Mouse (Mus musculus) neural tube, embryonic 14.5 days (tissue): ENCODE results near the gene Mxd1. TPM values are rescaled to one million over a fixed set of nuclear protein-coding genes. Genes with fewer than 3 reads are reported as not detected.
A peak's percentile ranks its signal among the peaks of the same experiment; 100 is the strongest.

ENCODE experiments used
- ATAC-seq: fragments of 200-750 bp; cut with Nextera tagmentation; 2 replicates; pipeline ENCODE4 v1.8.0; 2017; ENCODE audit warnings: low read depth, mild to moderate bottlenecking, moderate TSS enrichment, moderate library complexity
- H3K27ac ChIP-seq: fragments of 300-500 bp; sonication (generic); 2 replicates; pipeline ENCODE4 v1.5.1; 2014; ENCODE audit warnings: low read depth, mild to moderate bottlenecking, control low read depth, low read length, moderate library complexity, mixed read lengths
- H3K27me3 ChIP-seq: fragments of 300-500 bp; sonication (generic); 2 replicates; pipeline ENCODE4 v1.6.1; 2014; ENCODE audit warnings: low read length; ENCODE audit not compliant: control insufficient read depth, insufficient read depth
- H3K36me3 ChIP-seq: fragments of 300-500 bp; sonication (generic); 2 replicates; pipeline ENCODE4 v1.6.1; 2014; ENCODE audit warnings: low read length, mixed read lengths; ENCODE audit not compliant: control insufficient read depth, insufficient read depth
- H3K4me1 ChIP-seq: fragments of 300-500 bp; sonication (generic); 2 replicates; pipeline ENCODE4 v1.6.1; 2014; ENCODE audit warnings: low read length; ENCODE audit not compliant: control insufficient read depth, insufficient read depth
- H3K4me2 ChIP-seq: fragments of 300-500 bp; sonication (generic); 2 replicates; pipeline ENCODE4 v1.6.1; 2014; ENCODE audit warnings: mild to moderate bottlenecking, low read depth, low read length, control low read depth
- H3K4me3 ChIP-seq: fragments of 300-500 bp; sonication (generic); 2 replicates; pipeline ENCODE4 v1.5.1; 2014; ENCODE audit warnings: low read depth, low read length, control low read depth, mixed read lengths
- H3K9ac ChIP-seq: fragments of 300-500 bp; sonication (generic); replicated peaks from 2 replicates; pipeline ENCODE4 v1.6.1; 2014; ENCODE audit warnings: low read depth, mild to moderate bottlenecking, control low read depth, low read length, mixed read lengths
- H3K9me3 ChIP-seq: fragments of 300-500 bp; sonication (generic); 2 replicates; pipeline ENCODE4 v1.6.1; 2016; ENCODE audit warnings: low read length; ENCODE audit not compliant: control insufficient read depth
- WGBS: fragments of 180-500 bp; shearing (Covaris S2); extraction: QIAGEN DNeasy Blood & Tissue Kit; methylation state at CpG from one replicate; pipeline ENCODE4 v1.1.7; 2014; 5-methylcytosine and 5-hydroxymethylcytosine counted together
- polyA plus RNA-seq: library from polyadenylated mRNA; unstranded; fragments of >200 nt; fragmentation: Nextera tagmentation; extraction: Ambion mirVana; gene quantifications from 2 replicates; pipeline ENCODE4 v1.2.1, GENCODE M21; 2014

Gene Mxd1
- polyA plus RNA-seq, 1 experiment from 2014 or later: 15.4 TPM

DNA sequence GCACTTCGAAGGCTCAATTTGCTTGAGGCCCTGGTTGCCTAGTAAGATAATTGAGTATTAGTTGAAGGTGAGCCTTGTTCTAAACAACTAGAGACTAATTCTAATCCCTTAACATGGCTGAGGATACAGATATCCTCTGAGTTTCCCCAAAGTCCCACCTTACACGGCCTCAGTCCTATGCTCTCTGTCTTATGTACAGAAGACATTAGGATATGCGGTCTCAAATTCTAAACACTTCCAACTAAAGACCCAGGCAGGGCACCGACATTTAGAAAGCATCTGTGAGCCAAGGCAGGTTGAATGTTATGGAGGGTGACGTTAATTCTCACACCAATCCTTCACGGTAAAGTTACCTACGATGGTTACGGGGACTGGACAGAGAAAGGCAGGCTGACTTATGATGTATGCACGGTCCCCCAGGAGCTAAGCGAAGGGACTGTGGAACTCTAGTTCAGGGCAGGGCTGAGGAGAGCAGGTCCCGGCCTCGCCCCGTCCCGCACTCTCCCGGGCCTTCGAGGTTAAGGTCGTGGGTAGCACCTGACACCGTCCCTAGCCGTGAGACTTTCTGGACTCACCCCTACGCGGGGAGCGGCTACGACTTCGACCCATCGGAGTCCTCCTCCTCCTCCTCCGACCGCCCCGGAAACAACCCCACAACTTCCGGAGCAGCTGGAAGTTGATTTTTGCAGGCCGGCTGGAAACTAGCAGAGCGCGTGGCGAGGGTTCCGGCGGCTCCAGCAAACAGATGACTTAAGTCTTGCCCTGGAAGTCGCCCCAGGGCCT, 15.1 kb upstream of the Mxd1 start, which contains the start of gene Snrnp27:
Snrnp27 (minus strand) TSS at position 651 of the 783 bp plus-strand sequence.
- WGBS: 3% methylated on average over 36 of the region's 36 CpGs
- 0 out of 2 replicates have a peak within 1 kb of the TSS, but pooled peaks have one; percentile 16 for H3K27ac ChIP-seq

GRCm38 (mm10) chr6:86681289-86681688, 12.3 kb upstream of the Mxd1 start:
- no peaks in the 10 kb centered on the region for H3K27me3 ChIP-seq
- 91% methylated on average over 3 of the region's 3 CpGs for WGBS
- H3K9me3 ChIP-seq: no peaks in the 10 kb centered on the region
- peaks cover 5% of the 10 kb centered on the region for H3K4me1 ChIP-seq
- H3K36me3 ChIP-seq: peaks cover 45% of the 10 kb centered on the region
- H3K27ac ChIP-seq: no peak overlapping the region
- no peak overlapping the region for H3K4me3 ChIP-seq
- ATAC-seq: no peak
- no peak overlapping the region for H3K9ac ChIP-seq
- H3K4me2 ChIP-seq: no peak overlapping the region

More for the DNA sequence above, 15.1 kb upstream of the Mxd1 start, which contains the start of gene Snrnp27:
- peak within 1 kb of the TSS; percentile 83 for H3K4me3 ChIP-seq
- no peaks in the 10 kb centered on the region for H3K27me3 ChIP-seq
- peaks cover 32% of the 10 kb centered on the region for H3K36me3 ChIP-seq
- peak within 1 kb of the TSS; percentile 83 for H3K4me2 ChIP-seq
- H3K9ac ChIP-seq: peak within 1 kb of the TSS; percentile 84
- ATAC-seq: peak; percentile 83
- peaks cover 5% of the 10 kb centered on the region for H3K4me1 ChIP-seq
- H3K9me3 ChIP-seq: no peaks in the 10 kb centered on the region

- Histone ChIP-seq H3K36me3 (peaks cover 61% of the 10 kb centered on the region), H3K27me3 (no peaks in the 10 kb centered on the region), H3K4me1 (peaks cover under 1% of the 10 kb centered on the region; the same call in 1 of the 2 replicates), H3K9ac (no peak overlapping the region), H3K4me3 (no peak overlapping the region), H3K27ac (no peak overlapping the region), H3K9me3 (no peaks in the 10 kb centered on the region), H3K4me2 (no peak overlapping the region)
- 38% methylated on average over 6 of the region's 6 CpGs for WGBS
- ATAC-seq: no peak
Observed at GRCm38 (mm10) chr6:86678341-86678740, 9.4 kb upstream of the Mxd1 start.

DNA sequence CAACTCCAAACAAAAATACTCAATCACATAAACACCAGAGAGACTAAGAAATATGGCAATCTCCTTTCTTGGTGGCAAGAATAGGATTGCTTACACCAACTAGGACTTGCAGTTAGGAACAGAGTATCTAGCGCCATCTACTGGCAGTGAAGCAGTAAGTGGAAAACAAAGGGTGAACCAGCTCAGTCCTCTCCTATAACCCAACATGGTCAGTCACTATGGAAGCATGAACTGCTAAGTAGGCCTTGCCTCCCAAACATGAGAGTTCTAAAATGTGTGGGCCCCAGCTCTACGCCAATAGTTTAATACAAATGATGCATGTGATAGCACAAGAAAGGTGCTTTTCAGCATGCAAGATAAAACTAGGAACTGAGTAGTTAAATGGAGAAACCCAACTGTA, 1.9 kb upstream of the Mxd1 start:
- Histone ChIP-seq H3K9ac (no peak overlapping the region), H3K27ac (no peak overlapping the region), H3K9me3 (no peaks in the 10 kb centered on the region), H3K4me2 (no peak overlapping the region), H3K4me3 (no peak overlapping the region), H3K27me3 (no peaks in the 10 kb centered on the region), H3K36me3 (peaks cover 18% of the 10 kb centered on the region), H3K4me1 (peaks cover 18% of the 10 kb centered on the region)
- ATAC-seq: no peak
- WGBS: 17% methylated on average over 2 of the region's 2 CpGs

DNA sequence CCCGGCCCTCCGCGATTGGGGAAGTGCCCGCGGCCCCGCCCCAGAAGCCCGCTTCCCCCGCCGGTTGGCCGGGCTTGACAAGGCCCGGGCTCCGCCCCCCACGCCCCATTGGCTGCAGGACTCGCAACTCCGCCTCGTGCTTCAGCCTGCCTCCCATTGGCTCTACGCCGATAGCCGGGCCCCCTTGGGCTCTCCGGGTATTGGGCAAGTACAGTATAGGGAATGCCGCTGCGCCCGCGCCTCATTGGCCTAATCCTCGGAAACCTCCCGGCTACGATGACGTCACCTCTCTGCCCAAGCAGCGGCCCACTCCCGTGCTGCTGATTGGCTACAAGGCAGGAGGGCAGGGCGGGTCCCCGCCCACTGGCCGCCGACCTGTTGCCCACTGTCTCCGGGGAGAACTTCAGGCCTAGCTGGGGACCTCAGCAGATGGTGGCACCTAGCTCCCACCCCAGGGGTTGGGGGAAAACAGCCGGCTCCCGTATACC, 323 bp upstream of the Mxd1 start:
- Histone ChIP-seq H3K9me3 (no peaks in the 10 kb centered on the region), H3K4me1 (peaks cover 18% of the 10 kb centered on the region), H3K9ac (peak overlapping the region; percentile 81), H3K27me3 (no peaks in the 10 kb centered on the region), H3K4me3 (peak overlapping the region; percentile 84), H3K27ac (peak overlapping the region; percentile 76), H3K36me3 (peaks cover 8% of the 10 kb centered on the region), H3K4me2 (peak overlapping the region; percentile 83)
- WGBS: 2% methylated on average over 37 of the region's 37 CpGs
- peak; percentile 100 for ATAC-seq

- peaks cover 18% of the 10 kb centered on the region for H3K4me1 ChIP-seq
- no peak for ATAC-seq
- H3K27me3 ChIP-seq: no peaks in the 10 kb centered on the region
- H3K9me3 ChIP-seq: no peaks in the 10 kb centered on the region
- H3K4me2 ChIP-seq: peak overlapping the region; percentile 89; the same call in 1 of the 2 replicates
- H3K9ac ChIP-seq: 0 out of 2 replicates have a peak overlapping the region, but pooled peaks have one; percentile 11
- H3K4me3 ChIP-seq: no peak overlapping the region
- H3K36me3 ChIP-seq: peaks cover 20% of the 10 kb centered on the region; the same call in 1 of the 2 replicates
- 95% methylated on average over 10 of the region's 10 CpGs for WGBS
- H3K27ac ChIP-seq: no peak overlapping the region
Observed at GRCm38 (mm10) chr6:86667061-86667460, 1.9 kb downstream of the Mxd1 start.

- no peaks in the 10 kb centered on the region for H3K9me3 ChIP-seq
- WGBS: 87% methylated on average over 17 of the region's 17 CpGs
- no peaks in the 10 kb centered on the region for H3K27me3 ChIP-seq
- ATAC-seq: no peak
- H3K36me3 ChIP-seq: peaks cover 33% of the 10 kb centered on the region
- H3K4me3 ChIP-seq: no peak overlapping the region
- H3K4me1 ChIP-seq: peaks cover 18% of the 10 kb centered on the region
- H3K9ac ChIP-seq: no peak overlapping the region
- H3K4me2 ChIP-seq: no peak overlapping the region
- no peak overlapping the region for H3K27ac ChIP-seq
Observed at GRCm38 (mm10) chr6:86665560-86666307, 3.2 kb downstream of the Mxd1 start.

- peaks cover 38% of the 10 kb centered on the region for H3K36me3 ChIP-seq
Observed at GRCm38 (mm10) chr6:86665076-86665475, 3.9 kb downstream of the Mxd1 start.

More at GRCm38 (mm10) chr6:86665076-86665475, 3.9 kb downstream of the Mxd1 start:
- Histone ChIP-seq H3K27me3 (no peaks in the 10 kb centered on the region), H3K4me3 (no peak overlapping the region), H3K4me2 (no peak overlapping the region), H3K9ac (no peak overlapping the region), H3K27ac (no peak overlapping the region), H3K9me3 (no peaks in the 10 kb centered on the region), H3K4me1 (peaks cover 18% of the 10 kb centered on the region)
- 82% methylated on average over 5 of the region's 5 CpGs for WGBS
- no peak for ATAC-seq
